Mouse (Mus musculus) adipocyte (in vitro differentiated cells): Measurements from ENCODE around the gene Tmem121.
A peak's percentile ranks its signal among the peaks of the same experiment; 100 is the strongest.
"Not testable (repeated sequence)": the region's sequence is repeated elsewhere in the genome, so short reads cannot be mapped to it uniquely, and the experiment has no call there.

Experiments used
- DNase-seq: peaks from one replicate; pipeline ENCODE4 v3.0.0-alpha.2; 2016; ENCODE audit warnings: low spot score

The Tmem121 gene

GRCm38 (mm10) chr12:113187584-113188295, 2.0 kb downstream of the Tmem121 start:
- no peak for DNase-seq

GRCm38 (mm10) chr12:113188349-113189055, 2.8 kb downstream of the Tmem121 start:
- DNase-seq, result no peak

GRCm38 (mm10) chr12:113193423-113193822, 7.7 kb downstream of the Tmem121 start:
- DNase-seq, result no peak

- DNase-seq, result not testable (repeated sequence)
Observed at GRCm38 (mm10) chr12:113199132-113199531, 13.4 kb downstream of the Tmem121 start.

GRCm38 (mm10) chr12:113201301-113201700, 15.6 kb downstream of the Tmem121 start:
- peak; percentile 82 for DNase-seq

GRCm38 (mm10) chr12:113202008-113202407, 16.3 kb downstream of the Tmem121 start:
- no peak for DNase-seq

GRCm38 (mm10) chr12:113203522-113203921, 17.8 kb downstream of the Tmem121 start:
- no peak for DNase-seq

- DNase-seq, result peak; percentile 27
Observed at GRCm38 (mm10) chr12:113205251-113205942, 19.7 kb downstream of the Tmem121 start.

- DNase-seq, result no peak
Observed at GRCm38 (mm10) chr12:113207737-113208136, 22.0 kb downstream of the Tmem121 start.

GRCm38 (mm10) chr12:113210586-113211378, 25.1 kb downstream of the Tmem121 start:
- DNase-seq, result no peak

GRCm38 (mm10) chr12:113211772-113212171, 26.0 kb downstream of the Tmem121 start:
- no peak for DNase-seq

- no peak for DNase-seq
Observed at GRCm38 (mm10) chr12:113212326-113212924, 26.7 kb downstream of the Tmem121 start.

GRCm38 (mm10) chr12:113213226-113213625, 27.5 kb downstream of the Tmem121 start:
- DNase-seq, result peak; percentile 48

- no peak for DNase-seq
Observed at GRCm38 (mm10) chr12:113214072-113214808, 28.5 kb downstream of the Tmem121 start.

- DNase-seq, result no peak
Observed at GRCm38 (mm10) chr12:113214972-113215666, 29.4 kb downstream of the Tmem121 start.

GRCm38 (mm10) chr12:113215667-113216346, 30.1 kb downstream of the Tmem121 start:
- peak; percentile 58 for DNase-seq

- peak; percentile 83 for DNase-seq
Observed at GRCm38 (mm10) chr12:113217306-113218242, 31.8 kb downstream of the Tmem121 start.

- no peak for DNase-seq
Observed at GRCm38 (mm10) chr12:113219867-113220266, 34.1 kb downstream of the Tmem121 start.
